Mouse (Mus musculus) hindbrain, embryonic 12.5 days (tissue): ENCODE results near the gene Tmprss11c. TPM values are rescaled to one million over a fixed set of nuclear protein-coding genes. Genes with fewer than 3 reads are reported as not detected.

Experiments used
- ATAC-seq: fragments of 200-750 bp; cut with Nextera tagmentation; 2 replicates; pipeline ENCODE4 v1.8.0; 2017; ENCODE audit warnings: moderate TSS enrichment; ENCODE audit not compliant: low FRiP score
- H3K27ac ChIP-seq: fragments of 300-500 bp; sonication (generic); 2 replicates; pipeline ENCODE4 v1.5.1; 2016; ENCODE audit warnings: mild to moderate bottlenecking
- H3K27me3 ChIP-seq: fragments of 300-500 bp; sonication (generic); 2 replicates; pipeline ENCODE4 v1.6.1; 2016; ENCODE audit warnings: mild to moderate bottlenecking
- H3K36me3 ChIP-seq: fragments of 300-500 bp; sonication (generic); 2 replicates; pipeline ENCODE4 v1.6.1; 2016; ENCODE audit warnings: mild to moderate bottlenecking
- H3K4me1 ChIP-seq: fragments of 300-500 bp; sonication (generic); 2 replicates; pipeline ENCODE4 v1.6.1; 2016
- H3K4me2 ChIP-seq: fragments of 300-500 bp; sonication (generic); replicated peaks from 2 replicates; pipeline ENCODE4 v1.6.1; 2016; ENCODE audit warnings: mild to moderate bottlenecking
- H3K4me3 ChIP-seq: fragments of 300-500 bp; sonication (generic); 2 replicates; pipeline ENCODE4 v1.5.1; 2016; ENCODE audit warnings: mild to moderate bottlenecking
- H3K9ac ChIP-seq: fragments of 300-500 bp; sonication (generic); 2 replicates; pipeline ENCODE4 v1.6.1; 2016; ENCODE audit warnings: mild to moderate bottlenecking, moderate library complexity
- H3K9me3 ChIP-seq: fragments of 300-500 bp; sonication (generic); replicated peaks from 2 replicates; pipeline ENCODE4 v1.6.1; 2016; ENCODE audit warnings: mild to moderate bottlenecking
- WGBS: fragments of 180-500 bp; shearing (Covaris S2); methylation state at CpG from one replicate; pipeline ENCODE4 v1.1.7; 2016; 5-methylcytosine and 5-hydroxymethylcytosine counted together
- polyA plus RNA-seq: library from polyadenylated mRNA; unstranded; fragments of >200 nt; fragmentation: Nextera tagmentation; extraction: Ambion mirVana; gene quantifications from 2 replicates; pipeline ENCODE4 v1.2.1, GENCODE M21; 2016

The Tmprss11c gene
- polyA plus RNA-seq, 1 experiment from 2014 or later: not detected

DNA sequence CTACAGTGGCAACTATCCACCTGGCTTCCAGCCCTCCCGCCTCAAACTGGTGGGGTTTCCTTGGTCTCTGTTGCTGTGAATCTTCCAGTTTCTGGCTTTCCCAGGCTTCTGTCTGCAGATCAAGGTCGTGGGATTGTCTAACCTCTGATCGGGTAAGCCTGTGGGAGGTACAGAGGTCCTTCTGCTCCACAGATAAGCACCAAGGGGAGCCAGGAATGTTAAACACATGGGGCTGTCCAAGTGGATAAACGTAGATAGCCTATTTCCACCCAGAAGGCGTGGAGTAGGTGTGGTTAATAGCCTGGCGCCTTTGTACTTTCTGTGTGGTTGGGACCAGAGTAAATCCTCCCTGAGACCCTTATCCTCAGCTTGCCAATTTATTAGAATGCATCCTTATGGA, 101.7 kb downstream of the Tmprss11c start:
- Histone ChIP-seq H3K9ac (no peak overlapping the region), H3K4me3 (no peak overlapping the region), H3K27me3 (no peaks in the 10 kb centered on the region), H3K36me3 (no peaks in the 10 kb centered on the region), H3K27ac (no peak overlapping the region), H3K9me3 (no peaks in the 10 kb centered on the region), H3K4me2 (no peak overlapping the region), H3K4me1 (no peaks in the 10 kb centered on the region)
- 84% methylated on average over 6 of the region's 6 CpGs for WGBS
- ATAC-seq: no peak

Other genes starting within 250 kb of the Tmprss11c start
- gene Cenpc1, start 223.7 kb downstream of the Tmprss11c start, polyA plus RNA-seq: 44.8 and 47.6 TPM in 2 replicates
- gene Stap1, start 217.6 kb downstream of the Tmprss11c start, polyA plus RNA-seq: 0.22 and 0.40 TPM in 2 replicates
- 21.1 and 21.3 TPM in 2 replicates for gene Uba6, start 116.5 kb downstream of the Tmprss11c start, polyA plus RNA-seq
- gene Gnrhr, start 91.4 kb downstream of the Tmprss11c start, polyA plus RNA-seq: not detected in 2 replicates
- not detected in 2 replicates for gene Tmprss11d, start 84.1 kb upstream of the Tmprss11c start, polyA plus RNA-seq
- 0.08 TPM in 1 of 2 replicates, not detected in the other for gene Tmprss11a, start 179.7 kb upstream of the Tmprss11c start, polyA plus RNA-seq
- gene Tmprss11g, start 229.3 kb upstream of the Tmprss11c start, polyA plus RNA-seq: not detected in 2 replicates